Mouse (Mus musculus): Measurements from ENCODE around the gene Ins2. TPM values are rescaled to one million over a fixed set of nuclear protein-coding genes. Genes with fewer than 3 reads are reported as not detected.

The Ins2 gene
- polyA plus RNA-seq, 2 experiments = 0.13 to 0.83 TPM

- TF ChIP-seq CTCF (IDR thresholded peaks at IDR 0.05; ENCODE audit: low read depth) (no peak), EP300 (IDR thresholded peaks at IDR 0.05; ENCODE audit: low read depth) (no peak)
- no peaks in the 10 kb centered on the region for H3K9me3 ChIP-seq (ENCODE audit: control insufficient read depth, low read length)
- H3K4me3 ChIP-seq (ENCODE audit: insufficient read depth in 1 of 2, low read depth in 2 of 2, low read length in 2 of 2) = no peak overlapping the region
- H3K4me2 ChIP-seq (ENCODE audit: low read depth) = no peak overlapping the region
- H3K27me3 ChIP-seq (ENCODE audit: control insufficient read depth, insufficient read depth, low read length) = no peaks in the 10 kb centered on the region
- no peak for DNase-seq (ENCODE audit: low read depth in 3 of 3, low spot score in 3 of 3)
- WGBS (ENCODE audit: insufficient replicate concordance) = 74% methylated on average over 3 of the region's 3 CpGs
- H3K4me1 ChIP-seq (replicated peaks; ENCODE audit: control insufficient read depth in 2 of 2, insufficient read depth in 2 of 2, low read length in 1 of 2) = no peaks in the 10 kb centered on the region
- H3K9ac ChIP-seq (replicated peaks) = no peak overlapping the region
- no peak for ATAC-seq (ENCODE audit: insufficient read depth)
- H3K27ac ChIP-seq = no peak overlapping the region
- H3K36me3 ChIP-seq (replicated peaks; ENCODE audit: control insufficient read depth, insufficient read depth, low read depth) = no peaks in the 10 kb centered on the region
Observed at GRCm38 (mm10) chr7:142678611-142679010, 64.6 kb downstream of the Ins2 start.

GRCm38 (mm10) chr7:142675644-142676043 lies 67.5 kb downstream of the Ins2 start:
- H3K27ac ChIP-seq = no peak overlapping the region
- no peak overlapping the region for H3K9ac ChIP-seq (replicated peaks)
- under 1% methylated on average over 3 of the region's 3 CpGs for WGBS (ENCODE audit: insufficient replicate concordance)
- no peak overlapping the region for H3K4me2 ChIP-seq (ENCODE audit: low read depth)
- no peaks in the 10 kb centered on the region for H3K27me3 ChIP-seq (ENCODE audit: control insufficient read depth, insufficient read depth, low read length)
- DNase-seq (ENCODE audit: low read depth in 3 of 3, low spot score in 3 of 3) (peak; percentile 31 to 40 (median 36)), ATAC-seq (ENCODE audit: insufficient read depth) (no peak)
- H3K9me3 ChIP-seq (ENCODE audit: control insufficient read depth, low read length) = no peaks in the 10 kb centered on the region; the same call in 1 of the 2 replicates
- TF ChIP-seq CTCF (IDR thresholded peaks at IDR 0.05; ENCODE audit: low read depth) (peak; percentile 51), EP300 (IDR thresholded peaks at IDR 0.05; ENCODE audit: low read depth) (no peak)
- no peaks in the 10 kb centered on the region for H3K36me3 ChIP-seq (replicated peaks; ENCODE audit: control insufficient read depth, insufficient read depth, low read depth)
- H3K4me1 ChIP-seq (replicated peaks; ENCODE audit: control insufficient read depth in 2 of 2, insufficient read depth in 2 of 2, low read length in 1 of 2) = no peaks in the 10 kb centered on the region
- no peak overlapping the region for H3K4me3 ChIP-seq (ENCODE audit: insufficient read depth in 1 of 2, low read depth in 2 of 2, low read length in 2 of 2)

- no peak overlapping the region for H3K4me2 ChIP-seq (ENCODE audit: low read depth)
- H3K27me3 ChIP-seq (ENCODE audit: control insufficient read depth, insufficient read depth, low read length) = no peaks in the 10 kb centered on the region
- H3K27ac ChIP-seq = no peak overlapping the region
- no peak for ATAC-seq (ENCODE audit: insufficient read depth)
- no peak overlapping the region for H3K4me3 ChIP-seq (ENCODE audit: insufficient read depth in 1 of 2, low read depth in 2 of 2, low read length in 2 of 2)
- 52% methylated on average over 6 of the region's 6 CpGs for WGBS (ENCODE audit: insufficient replicate concordance)
- peaks cover 3% of the 10 kb centered on the region for H3K9me3 ChIP-seq (ENCODE audit: control insufficient read depth, low read length)
- H3K9ac ChIP-seq (replicated peaks) = no peak overlapping the region
- no peak for DNase-seq (ENCODE audit: low read depth in 3 of 3, low spot score in 3 of 3)
- no peaks in the 10 kb centered on the region for H3K36me3 ChIP-seq (replicated peaks; ENCODE audit: control insufficient read depth, insufficient read depth, low read depth)
- no peaks in the 10 kb centered on the region for H3K4me1 ChIP-seq (replicated peaks; ENCODE audit: control insufficient read depth in 2 of 2, insufficient read depth in 2 of 2, low read length in 1 of 2)
- no peak for TF ChIP-seq EP300 (IDR thresholded peaks at IDR 0.05; ENCODE audit: low read depth)
- TF ChIP-seq CTCF (IDR thresholded peaks at IDR 0.05; ENCODE audit: low read depth) = no peak
Observed at GRCm38 (mm10) chr7:142675141-142675540, 68.0 kb downstream of the Ins2 start.

- Histone ChIP-seq H3K27me3 (ENCODE audit: control insufficient read depth, insufficient read depth, low read length) (no peaks in the 10 kb centered on the region), H3K27ac (no peak overlapping the region), H3K9ac (replicated peaks) (no peak overlapping the region), H3K36me3 (replicated peaks; ENCODE audit: control insufficient read depth, insufficient read depth, low read depth) (no peaks in the 10 kb centered on the region), H3K4me2 (ENCODE audit: low read depth) (no peak overlapping the region), H3K9me3 (ENCODE audit: control insufficient read depth, low read length) (peaks cover 8% of the 10 kb centered on the region), H3K4me3 (ENCODE audit: insufficient read depth in 1 of 2, low read depth in 2 of 2, low read length in 2 of 2) (no peak overlapping the region), H3K4me1 (replicated peaks; ENCODE audit: control insufficient read depth in 2 of 2, insufficient read depth in 2 of 2, low read length in 1 of 2) (no peaks in the 10 kb centered on the region)
- ATAC-seq (ENCODE audit: insufficient read depth) (no peak), DNase-seq (ENCODE audit: low read depth in 3 of 3, low spot score in 3 of 3) (no peak)
- 15% methylated on average over 4 of the region's 4 CpGs for WGBS (ENCODE audit: insufficient replicate concordance)
- TF ChIP-seq EP300 (IDR thresholded peaks at IDR 0.05; ENCODE audit: low read depth) (no peak), CTCF (IDR thresholded peaks at IDR 0.05; ENCODE audit: low read depth) (peak; percentile 57)
Observed at GRCm38 (mm10) chr7:142672120-142672519, 71.1 kb downstream of the Ins2 start.

- Histone ChIP-seq H3K4me2 (ENCODE audit: low read depth) (no peak overlapping the region), H3K4me1 (replicated peaks; ENCODE audit: control insufficient read depth in 2 of 2, insufficient read depth in 2 of 2, low read length in 1 of 2) (no peaks in the 10 kb centered on the region), H3K27ac (no peak overlapping the region), H3K27me3 (ENCODE audit: control insufficient read depth, insufficient read depth, low read length) (no peaks in the 10 kb centered on the region), H3K4me3 (ENCODE audit: insufficient read depth in 1 of 2, low read depth in 2 of 2, low read length in 2 of 2) (no peak overlapping the region), H3K36me3 (replicated peaks; ENCODE audit: control insufficient read depth, insufficient read depth, low read depth) (no peaks in the 10 kb centered on the region), H3K9me3 (ENCODE audit: control insufficient read depth, low read length) (peaks cover 8% of the 10 kb centered on the region), H3K9ac (replicated peaks) (no peak overlapping the region)
- TF ChIP-seq EP300 (IDR thresholded peaks at IDR 0.05; ENCODE audit: low read depth) = no peak
- no peak for TF ChIP-seq CTCF (IDR thresholded peaks at IDR 0.05; ENCODE audit: low read depth)
- DNase-seq (ENCODE audit: low read depth in 3 of 3, low spot score in 3 of 3) (no peak), ATAC-seq (ENCODE audit: insufficient read depth) (no peak)
- WGBS (ENCODE audit: insufficient replicate concordance) = 59% methylated on average over 1 of the region's 1 CpGs
Observed at GRCm38 (mm10) chr7:142671067-142671466, 72.1 kb downstream of the Ins2 start.
